8 mouse cellular contexts compared by ENCODE assay signal in genomic region chr4:40144543-40144942, GRCm38 (mm10). TPM values are rescaled to one million over a fixed set of nuclear protein-coding genes. Genes with fewer than 3 reads are reported as not detected.
A peak's percentile ranks its signal among the peaks of the same experiment; 100 is the strongest.
DNase-seq lines count a peak whose midpoint lies in the region; ATAC-seq and TF ChIP-seq lines count a peak whose summit lies in the region.
"Had no signal": no experiment of that assay in that cellular context is flagged by ENCODE, and none has a peak within 500 bp of the region (broad histone marks: within the 10 kb centered on the region; RNA-seq: fewer than 3 reads in every experiment).

No protein-coding gene starts in this region.

- peak; percentile 12 for DNase-seq in thymus, postnatal 0 days (ENCODE audit: low spot score)
- DNase-seq in thymus, adult 2 months, result no peak
- no peak for DNase-seq in layer of hippocampus, postnatal 25 days (ENCODE audit: extremely low spot score in 1 of 2, low spot score in 1 of 2)
- no peak for DNase-seq in ovary, postnatal 36 days (ENCODE audit: low spot score)
- DNase-seq in thymus, postnatal 25 days, result no peak

- H3K79me2 ChIP-seq in macrophage (ENCODE audit: inconsistent target), result peaks cover 53% of the 10 kb centered on the region

- no peak overlapping the region for H3K4me3 ChIP-seq in thymus, adult 2 months (ENCODE audit: control insufficient read depth, insufficient read depth, low read length)
- peak overlapping the region; percentile 68 for H3K4me3 ChIP-seq in heart, embryonic 16.5 days (ENCODE audit: low read length)
- H3K4me3 ChIP-seq in macrophage (ENCODE audit: inconsistent target), result peak overlapping the region; percentile 70; the same call in 1 of the 2 replicates

- H3K27me3 ChIP-seq in thymus, adult 2 months (ENCODE audit: control insufficient read depth, insufficient read depth, low read length), result no peaks in the 10 kb centered on the region
- no peaks in the 10 kb centered on the region for H3K27me3 ChIP-seq in heart, embryonic 16.5 days (ENCODE audit: control insufficient read depth, insufficient read depth, low read length)

- no peaks in the 10 kb centered on the region for H3K36me3 ChIP-seq in thymus, adult 2 months (ENCODE audit: control insufficient read depth, insufficient read depth, low read length)
- H3K36me3 ChIP-seq in heart, embryonic 16.5 days (ENCODE audit: control insufficient read depth, insufficient read depth), result no peaks in the 10 kb centered on the region
- no peaks in the 10 kb centered on the region for H3K36me3 ChIP-seq in macrophage (ENCODE audit: inconsistent target)

- no peak for TF ChIP-seq CTCF in thymus, adult 2 months (IDR thresholded peaks at IDR 0.05; ENCODE audit: borderline replicate concordance, control insufficient read depth, extremely low read depth, insufficient read depth, low read length, poor library complexity)

- H3K9ac ChIP-seq in heart, embryonic 16.5 days (ENCODE audit: low read length), result no peak overlapping the region

- H3K4me2 ChIP-seq in heart, embryonic 16.5 days (ENCODE audit: low read depth, low read length), result peak overlapping the region; percentile 65

- TF ChIP-seq POLR2A in thymus, adult 2 months (IDR thresholded peaks at IDR 0.05; ENCODE audit: control insufficient read depth, extremely low read depth, insufficient read depth, low read length, poor library complexity), result no peak

- H3K4me1 ChIP-seq in thymus, adult 2 months (replicated peaks; ENCODE audit: control insufficient read depth, insufficient read depth, low read length), result peaks cover 10% of the 10 kb centered on the region
- H3K4me1 ChIP-seq in heart, embryonic 16.5 days (ENCODE audit: control insufficient read depth, insufficient read depth, low read length), result peaks cover 14% of the 10 kb centered on the region

- WGBS in thymus, adult 2 months, result 92% methylated on average over 1 of the region's 1 CpGs
- WGBS in heart, embryonic 16.5 days, result 27% methylated on average over 1 of the region's 1 CpGs
- 60% methylated on average over 1 of the region's 1 CpGs for WGBS in macrophage (ENCODE audit: missing documents)

- H3K9me3 ChIP-seq in heart, embryonic 16.5 days (replicated peaks; ENCODE audit: control insufficient read depth, low read length), result no peaks in the 10 kb centered on the region

- no peak for ATAC-seq in heart, embryonic 16.5 days (replicated peaks; ENCODE audit: extremely low read depth, insufficient read depth, low FRiP score)

- H3K27ac ChIP-seq in thymus, adult 2 months (ENCODE audit: control insufficient read depth, insufficient read depth, low read length), result no peak overlapping the region
- no peak overlapping the region for H3K27ac ChIP-seq in heart, embryonic 16.5 days (ENCODE audit: low read length)
- H3K27ac ChIP-seq in macrophage, result no peak overlapping the region
- H3K27ac ChIP-seq: left cerebral cortex, adult 2 months had no signal

RNA-seq across cellular contexts. Expression of gene Aco1, which starts 1.7 kb away (rescaled TPM):
- polyA plus RNA-seq in thymus, postnatal 0 days (2015; fragmentation: Nextera tagmentation; extraction: Ambion mirVana), result 25.7 and 26.5 TPM in 2 replicates
- 26.7 and 28.2 TPM in 2 replicates for polyA plus RNA-seq in thymus, adult 2 months (2012; rRNA removed)
- polyA plus RNA-seq in heart, embryonic 16.5 days (2015; fragmentation: Nextera tagmentation; extraction: Ambion mirVana), result 33.2 and 34.8 TPM in 2 replicates
- total RNA-seq in macrophage (2018; cell fraction: chromatin; rRNA removed), result 10 to 100 TPM; 16.7 to 95.4 (median 50.9) TPM
- 10 to 100 TPM; 24.3 to 54.2 (median 38.2) TPM for total RNA-seq in macrophage (2018; cell fraction: cytosol; rRNA removed)
- total RNA-seq in macrophage (2018; cell fraction: nucleus; rRNA removed), result 10 to 100 TPM; 18.7 to 66.9 (median 32.8) TPM
- polyA plus RNA-seq in macrophage (2018), result 35.1 to 41.5 TPM (median 40.7 TPM) in 3 replicates
- total RNA-seq in layer of hippocampus, postnatal 25 days (2021), result 10 to 100 TPM; 30.9 to 34.8 TPM
